Mouse (Mus musculus) lung, adult 2 months (tissue): ENCODE results near the gene 9630041A04Rik. TPM values are rescaled to one million over a fixed set of nuclear protein-coding genes. Genes with fewer than 3 reads are reported as not detected.

Experiments
- DNase-seq: peaks from one replicate; pipeline ENCODE4 v3.0.0; 2022
- H3K4me1 ChIP-seq: fragments of 200-500 bp; 2 replicates; pipeline ENCODE4 v1.6.1; 2011; ENCODE audit warnings: low read length; ENCODE audit not compliant: control insufficient read depth, insufficient read depth
- H3K4me3 ChIP-seq: fragments of 200-500 bp; replicated peaks from 2 replicates; pipeline ENCODE3; 2011; ENCODE audit warnings: low read depth, mild to moderate bottlenecking, control low read depth, low read length; ENCODE audit errors: extremely low read depth
- CTCF ChIP-seq: fragments of 200-500 bp; IDR thresholded peaks from 2 replicates; pipeline ENCODE4 v1.5.1; 2011; ENCODE audit warnings: mild to moderate bottlenecking, low read length, control low read depth; ENCODE audit not compliant: insufficient read depth
- POLR2A ChIP-seq: fragments of 200-500 bp; IDR thresholded peaks from 2 replicates; pipeline ENCODE4 v1.6.1; 2011; ENCODE audit warnings: low read depth, mild to moderate bottlenecking, control low read depth, low read length, borderline replicate concordance; ENCODE audit errors: extremely low read depth
- WGBS: fragments of 180-500 bp; shearing (Covaris S2); methylation state at CpG from one replicate; pipeline ENCODE4 v1.1.7; 2018; 5-methylcytosine and 5-hydroxymethylcytosine counted together
- polyA plus RNA-seq: library from polyadenylated mRNA; depleted of rRNA; stranded (reverse); fragments of >200 nt; gene quantifications from 2 replicates; pipeline ENCODE4 v1.2.3, GENCODE M21; 2012

Gene 9630041A04Rik
- polyA plus RNA-seq, 1 experiment = not detected

DNA sequence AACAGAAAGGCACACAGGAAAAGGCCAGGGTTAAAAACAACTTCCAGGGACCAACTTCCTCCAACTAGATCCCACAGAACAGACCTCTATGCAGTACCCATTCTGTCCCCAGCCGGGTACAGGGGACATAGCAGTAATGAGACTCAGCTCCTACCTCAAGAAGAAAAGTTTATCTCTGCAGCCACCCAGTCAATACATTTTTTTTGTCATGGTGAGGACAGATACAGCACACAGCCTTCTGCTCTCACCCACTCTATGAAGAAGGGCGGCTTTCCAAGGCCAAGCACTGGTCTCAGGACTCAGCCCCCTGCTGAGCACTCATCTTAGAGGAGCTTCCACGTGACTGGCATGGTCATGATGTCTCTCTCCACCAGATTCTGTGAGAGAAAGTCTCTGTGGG is 78.5 kb downstream of the 9630041A04Rik start:
- Histone ChIP-seq H3K4me3 (no peak overlapping the region), H3K4me1 (no peaks in the 10 kb centered on the region)
- DNase-seq = no peak
- TF ChIP-seq POLR2A (no peak), CTCF (no peak)
- WGBS = 48% methylated on average over 3 of the region's 3 CpGs

DNA sequence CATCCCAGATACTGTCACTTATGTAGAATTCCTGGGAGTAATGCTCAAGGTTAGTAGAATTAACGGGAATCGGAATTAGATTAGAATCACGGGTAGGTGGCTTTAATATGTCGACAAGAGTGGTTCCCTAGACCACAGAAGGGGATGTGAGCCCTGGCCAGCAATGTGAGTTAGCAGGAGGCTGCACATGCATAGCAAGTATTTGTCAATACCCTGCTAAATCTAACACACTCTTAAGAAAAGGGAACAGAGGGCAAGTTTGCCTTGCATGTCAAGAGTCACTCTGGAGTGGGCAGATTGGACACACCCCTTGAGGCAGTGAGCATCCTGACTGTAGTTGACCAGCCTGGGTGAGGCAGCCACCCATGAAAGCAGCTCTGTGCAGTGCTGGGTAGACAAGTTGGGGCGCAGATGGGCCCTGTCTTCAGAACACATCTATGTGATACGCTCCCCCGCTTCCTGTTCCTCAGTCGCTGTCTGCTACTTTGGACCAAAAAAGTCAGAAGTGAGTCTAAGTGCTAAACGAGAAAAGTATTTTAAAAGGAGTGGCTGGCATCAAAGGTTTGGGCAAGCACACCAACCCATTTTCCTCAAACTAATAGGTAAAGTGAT is 80.5 kb downstream of the 9630041A04Rik start:
- DNase-seq = no peak
- H3K4me1 ChIP-seq = no peaks in the 10 kb centered on the region
- 76% methylated on average over 9 of the region's 9 CpGs for WGBS
- no peak overlapping the region for H3K4me3 ChIP-seq
- TF ChIP-seq POLR2A (no peak), CTCF (no peak)

DNA sequence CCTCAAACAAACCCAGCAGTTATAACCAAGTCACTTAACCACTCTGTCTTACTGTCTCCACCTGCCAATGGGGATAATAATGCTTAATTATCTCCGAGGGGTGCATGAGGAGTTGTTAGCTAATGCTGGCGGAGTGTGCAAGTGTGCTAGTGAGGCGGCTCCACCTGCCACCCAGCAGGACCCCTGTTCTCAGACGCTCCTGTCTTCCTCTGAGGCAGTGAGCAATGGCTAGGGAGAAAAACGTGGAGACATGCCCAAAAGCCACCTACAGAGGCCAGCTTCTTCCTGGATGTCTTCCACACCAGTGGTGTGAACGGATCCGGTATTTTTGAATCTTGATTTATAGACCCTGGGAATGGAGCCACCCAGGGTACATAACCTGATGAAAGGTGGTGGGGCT is 83.7 kb downstream of the 9630041A04Rik start:
- DNase-seq = no peak
- no peak overlapping the region for H3K4me3 ChIP-seq
- TF ChIP-seq POLR2A (no peak), CTCF (no peak)
- WGBS = 70% methylated on average over 7 of the region's 7 CpGs
- no peaks in the 10 kb centered on the region for H3K4me1 ChIP-seq

DNA sequence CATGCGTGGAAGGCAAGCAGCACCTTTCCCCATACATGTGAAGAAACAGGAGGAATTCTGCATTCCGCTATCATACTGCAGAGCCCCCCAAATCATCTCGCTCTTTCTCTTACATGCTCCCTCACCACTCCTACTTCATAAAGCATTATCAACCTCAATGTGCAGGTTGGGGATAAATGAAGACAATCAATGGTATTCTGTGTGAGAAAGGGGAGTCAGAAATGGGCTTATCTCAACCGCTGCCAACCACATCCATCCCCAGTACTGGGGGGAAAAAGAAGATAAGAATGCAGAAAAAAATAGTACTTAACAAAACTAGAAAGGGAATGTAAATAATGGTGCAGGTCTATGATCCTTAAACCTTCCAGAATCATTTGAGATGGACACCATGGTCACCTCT is 84.2 kb downstream of the 9630041A04Rik start:
- TF ChIP-seq CTCF (no peak), POLR2A (no peak)

DNA sequence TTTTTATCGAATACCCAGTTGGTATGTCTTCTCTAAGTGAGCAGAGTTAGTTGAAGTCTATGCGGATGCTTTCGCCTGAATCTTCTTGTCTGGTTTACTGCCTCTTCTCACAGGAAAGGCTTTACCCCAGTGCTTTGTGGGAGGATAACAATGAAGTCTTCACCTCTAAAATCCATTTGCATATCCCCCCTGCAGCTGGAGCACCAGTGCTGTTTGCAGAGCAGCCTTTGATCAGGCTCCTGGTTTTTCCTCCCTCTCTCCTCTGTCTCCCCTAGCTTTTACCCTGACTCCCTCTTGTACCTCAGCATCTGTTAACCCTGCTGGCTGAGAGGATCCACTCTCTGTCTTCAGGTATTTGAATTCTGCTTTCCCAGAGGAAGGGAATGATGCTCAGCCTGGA is 88.5 kb downstream of the 9630041A04Rik start:
- WGBS = 27% methylated on average over 3 of the region's 3 CpGs
- DNase-seq = no peak
- no peak overlapping the region for H3K4me3 ChIP-seq
- no peaks in the 10 kb centered on the region for H3K4me1 ChIP-seq
- TF ChIP-seq CTCF (no peak), POLR2A (no peak)

More for the DNA sequence above, 84.2 kb downstream of the 9630041A04Rik start:
- Histone ChIP-seq H3K4me1 (no peaks in the 10 kb centered on the region), H3K4me3 (no peak overlapping the region)
- WGBS = 86% methylated on average over 4 of the region's 4 CpGs
- DNase-seq = no peak

DNA sequence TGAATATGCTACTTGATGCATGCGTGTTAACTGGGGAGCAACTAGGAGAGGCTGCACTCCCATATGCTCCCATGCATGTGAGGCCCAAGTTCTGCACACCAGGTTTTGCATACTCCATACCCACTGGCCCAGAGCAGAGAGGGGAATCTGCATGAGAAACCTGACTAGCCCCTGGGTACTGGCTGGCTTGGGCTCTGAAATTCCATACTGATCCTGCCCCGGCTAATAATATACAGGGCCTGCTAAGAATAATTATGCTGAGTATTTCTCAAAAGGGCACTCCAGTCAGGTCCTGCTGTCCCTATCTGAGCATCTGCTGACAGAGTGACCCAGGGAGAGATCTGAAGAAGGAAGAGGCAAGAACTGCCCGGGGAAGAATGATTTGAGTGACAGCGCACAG is 92.9 kb downstream of the 9630041A04Rik start:
- WGBS = 79% methylated on average over 4 of the region's 4 CpGs
- no peak for TF ChIP-seq POLR2A
- TF ChIP-seq CTCF = no peak
- Histone ChIP-seq H3K4me3 (no peak overlapping the region), H3K4me1 (no peaks in the 10 kb centered on the region)
- DNase-seq = no peak

DNA sequence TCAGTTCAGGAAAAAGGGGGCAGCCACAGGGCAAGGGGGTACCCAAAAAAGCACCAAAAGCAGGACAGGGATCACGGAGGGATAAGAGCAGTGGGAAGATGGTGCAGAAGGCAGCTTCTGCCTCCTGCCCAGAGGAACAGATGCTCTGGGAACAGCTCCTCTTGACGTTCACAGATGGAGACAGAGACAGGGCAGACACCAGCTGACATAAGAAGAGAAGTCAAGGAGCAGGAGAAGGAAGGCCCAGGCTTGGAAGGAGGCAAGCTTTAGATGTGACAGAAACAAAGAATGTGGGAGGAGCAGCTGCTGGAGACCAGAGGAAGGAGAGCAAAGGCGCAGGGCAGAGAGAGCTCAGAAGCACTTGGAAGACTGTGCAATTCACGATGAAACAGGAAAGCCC is 94.6 kb downstream of the 9630041A04Rik start:
- H3K4me3 ChIP-seq = no peak overlapping the region
- 30% methylated on average over 4 of the region's 4 CpGs for WGBS
- no peaks in the 10 kb centered on the region for H3K4me1 ChIP-seq
- no peak for DNase-seq
- no peak for TF ChIP-seq CTCF
- no peak for TF ChIP-seq POLR2A

DNA sequence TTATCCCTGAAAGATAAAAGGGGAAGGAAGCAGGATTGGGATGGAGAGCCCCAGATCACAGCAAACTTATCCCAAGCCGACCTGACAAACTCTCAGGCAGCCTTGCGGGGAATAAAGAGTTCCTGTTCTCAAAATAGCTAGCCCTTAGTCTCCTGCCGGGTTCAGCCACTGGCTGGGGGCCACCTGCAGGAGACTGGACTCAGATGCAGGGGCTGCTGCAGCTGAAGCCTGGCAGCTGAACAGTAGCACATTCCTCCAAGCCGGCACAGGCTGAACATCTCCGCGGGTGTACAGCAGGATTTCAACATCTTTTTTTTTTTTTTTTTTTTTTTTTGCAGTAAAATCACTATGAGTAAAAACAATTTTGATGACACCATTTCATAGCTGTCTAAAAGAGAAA is 110.2 kb downstream of the 9630041A04Rik start:
- H3K4me3 ChIP-seq = no peak overlapping the region
- no peak for DNase-seq
- WGBS = 23% methylated on average over 6 of the region's 6 CpGs
- no peak for TF ChIP-seq CTCF
- TF ChIP-seq POLR2A = no peak
- H3K4me1 ChIP-seq = peaks cover 2% of the 10 kb centered on the region; the same call in 1 of the 2 replicates

DNA sequence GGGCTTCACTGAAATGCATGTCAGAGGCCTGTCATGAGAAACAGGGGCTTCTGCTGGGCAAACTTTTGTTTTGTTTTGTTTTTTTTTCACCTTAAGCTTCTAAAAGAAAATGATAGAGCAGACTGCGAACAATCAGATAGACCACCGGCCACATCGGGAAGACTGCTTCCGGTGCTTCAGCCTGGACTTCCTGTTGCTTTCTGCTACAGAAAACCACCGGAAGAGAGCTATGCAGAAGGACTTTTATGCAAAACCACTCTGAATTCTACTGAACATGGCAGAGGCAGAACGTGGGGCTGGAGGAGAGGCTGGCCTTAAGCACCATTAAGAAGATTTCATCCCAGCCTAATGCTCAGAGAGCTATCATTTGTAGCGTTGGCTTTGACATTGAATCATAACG is 110.7 kb downstream of the 9630041A04Rik start:
- DNase-seq = no peak
- TF ChIP-seq CTCF (no peak), POLR2A (no peak)
- WGBS = 45% methylated on average over 8 of the region's 8 CpGs
- peaks cover 2% of the 10 kb centered on the region; the same call in 1 of the 2 replicates for H3K4me1 ChIP-seq
- no peak overlapping the region for H3K4me3 ChIP-seq

DNA sequence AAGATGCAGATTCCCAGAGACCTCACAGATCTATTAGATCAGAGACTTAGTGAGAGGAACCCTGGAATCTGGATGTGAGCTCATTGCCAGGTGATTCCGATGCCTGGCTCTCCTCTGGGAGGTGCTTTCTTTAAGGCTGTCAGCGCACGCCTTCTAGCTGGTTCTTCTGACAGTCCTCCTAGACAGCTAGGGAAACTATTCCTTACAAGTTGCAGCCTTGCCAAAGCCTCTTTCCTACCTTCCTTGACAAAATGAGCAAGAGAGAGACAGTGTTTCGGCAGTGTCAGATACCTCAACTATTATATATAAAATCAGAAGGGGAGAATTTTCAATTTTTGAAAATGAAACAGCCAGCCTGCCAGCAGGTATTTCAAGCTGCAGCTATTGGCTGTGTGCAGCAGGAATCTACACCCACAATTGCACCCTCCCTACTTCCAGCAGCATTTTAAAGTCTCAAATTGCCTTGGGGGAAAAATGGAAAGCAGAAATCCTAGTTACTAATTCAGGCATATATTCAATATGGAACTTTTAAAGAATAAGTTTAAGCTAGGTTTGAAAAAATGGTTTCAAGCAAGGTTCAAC is 115.3 kb downstream of the 9630041A04Rik start:
- no peak overlapping the region for H3K4me3 ChIP-seq
- TF ChIP-seq POLR2A (no peak), CTCF (no peak)
- H3K4me1 ChIP-seq = peaks cover 2% of the 10 kb centered on the region; the same call in 1 of the 2 replicates
- DNase-seq = no peak
- 90% methylated on average over 4 of the region's 4 CpGs for WGBS
